Mouse (Mus musculus) hindbrain, embryonic 13.5 days (tissue): Measurements from ENCODE around the gene Nlrx1. TPM values are rescaled to one million over a fixed set of nuclear protein-coding genes. Genes with fewer than 3 reads are reported as not detected.
"Not testable (repeated sequence)": the region's sequence is repeated elsewhere in the genome, so short reads cannot be mapped to it uniquely, and the experiment has no call there.

Experiments
- ATAC-seq: fragments of 200-750 bp; cut with Nextera tagmentation; 2 replicates; pipeline ENCODE4 v1.8.0; 2017; ENCODE audit warnings: moderate TSS enrichment; ENCODE audit not compliant: low FRiP score
- H3K27ac ChIP-seq: fragments of 300-500 bp; sonication (generic); 2 replicates; pipeline ENCODE4 v1.5.1; 2015; ENCODE audit warnings: inconsistent platforms, mild to moderate bottlenecking, moderate library complexity
- H3K27me3 ChIP-seq: fragments of 300-500 bp; sonication (generic); 2 replicates; pipeline ENCODE4 v1.6.1; 2015; ENCODE audit warnings: mild to moderate bottlenecking, inconsistent platforms
- H3K36me3 ChIP-seq: fragments of 300-500 bp; sonication (generic); 2 replicates; pipeline ENCODE4 v1.6.1; 2015; ENCODE audit warnings: mild to moderate bottlenecking, inconsistent platforms
- H3K4me1 ChIP-seq: fragments of 300-500 bp; sonication (generic); replicated peaks from 2 replicates; pipeline ENCODE4 v1.6.1; 2015; ENCODE audit warnings: inconsistent platforms
- H3K4me2 ChIP-seq: fragments of 300-500 bp; sonication (generic); 2 replicates; pipeline ENCODE4 v1.6.1; 2015; ENCODE audit warnings: inconsistent platforms, mild to moderate bottlenecking, moderate library complexity
- H3K4me3 ChIP-seq: fragments of 300-500 bp; sonication (generic); 2 replicates; pipeline ENCODE4 v1.5.1; 2015; ENCODE audit warnings: mild to moderate bottlenecking, inconsistent platforms
- H3K9ac ChIP-seq: fragments of 300-500 bp; sonication (generic); 2 replicates; pipeline ENCODE4 v1.6.1; 2015; ENCODE audit warnings: mild to moderate bottlenecking, inconsistent platforms
- H3K9me3 ChIP-seq: fragments of 300-500 bp; sonication (generic); 2 replicates; pipeline ENCODE4 v1.6.1; 2016; ENCODE audit warnings: inconsistent platforms
- WGBS: fragments of 180-500 bp; shearing (Covaris S2); methylation state at CpG from one replicate; pipeline ENCODE4 v1.1.7; 2015; 5-methylcytosine and 5-hydroxymethylcytosine counted together
- polyA plus RNA-seq: library from polyadenylated mRNA; unstranded; fragments of >200 nt; fragmentation: Nextera tagmentation; extraction: Ambion mirVana; gene quantifications from 2 replicates; pipeline ENCODE4 v1.2.1, GENCODE M21; 2015

Gene Nlrx1
- polyA plus RNA-seq, result 4.4 TPM in 2 replicates

DNA sequence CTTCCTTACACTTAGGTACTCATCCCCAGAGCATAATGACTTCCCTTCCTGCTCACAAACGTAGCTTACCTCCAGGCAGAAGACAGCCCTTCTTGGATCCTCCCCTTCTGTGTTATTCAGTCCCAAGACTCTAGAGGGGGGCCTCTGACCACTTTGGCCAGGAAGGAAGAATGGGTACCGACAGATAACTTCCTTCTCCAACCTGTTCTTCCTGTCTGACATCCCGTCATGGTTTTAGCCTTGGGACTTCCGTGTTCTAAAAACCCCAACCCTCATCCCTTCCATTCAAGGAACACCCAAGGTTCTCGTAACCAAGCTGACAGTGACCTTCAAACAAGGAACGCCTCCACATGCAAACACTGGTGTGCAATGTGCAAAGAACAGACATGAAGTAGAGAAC lies at the start of gene Nlrx1:
Nlrx1 (minus strand) TSS at position 168 of the 400 bp plus-strand sequence.
- Histone ChIP-seq H3K9ac (peak within 1 kb of the TSS; percentile 78), H3K27ac (peak within 1 kb of the TSS; percentile 64), H3K36me3 (peaks cover 6% of the 10 kb centered on the region), H3K4me2 (peak within 1 kb of the TSS; percentile 58), H3K27me3 (peaks cover 7% of the 10 kb centered on the region), H3K9me3 (no peaks in the 10 kb centered on the region), H3K4me3 (peak within 1 kb of the TSS; percentile 40), H3K4me1 (peaks cover 24% of the 10 kb centered on the region)
- WGBS, result 87% methylated on average over 6 of the region's 6 CpGs
- no peak; the same call in 1 of the 2 replicates for ATAC-seq

DNA sequence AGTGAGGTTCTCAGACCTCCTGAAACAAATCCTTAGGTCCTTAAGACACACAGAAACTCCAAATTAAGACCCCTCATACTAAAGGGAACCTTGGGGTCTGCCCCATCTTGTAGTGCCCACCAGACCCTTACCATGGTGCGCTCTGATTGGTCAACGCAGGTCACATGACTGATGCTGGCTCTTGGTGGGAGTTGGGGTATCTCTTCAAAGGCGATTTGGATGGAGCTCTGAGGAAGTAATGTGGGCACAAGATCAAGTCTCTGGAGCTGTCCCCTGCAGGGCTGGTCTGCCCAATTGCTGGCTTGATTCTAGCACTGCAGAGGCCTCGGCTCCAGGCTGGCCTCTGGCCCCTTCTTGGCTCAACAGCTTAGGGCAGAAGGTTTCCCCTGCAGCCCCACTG lies 49.1 kb upstream of the Nlrx1 start:
- Histone ChIP-seq H3K27ac (no peak overlapping the region), H3K4me3 (no peak overlapping the region), H3K36me3 (peaks cover 50% of the 10 kb centered on the region), H3K4me2 (peak overlapping the region; percentile 94), H3K9me3 (no peaks in the 10 kb centered on the region), H3K9ac (peak overlapping the region; percentile 98; the same call in 1 of the 2 replicates), H3K4me1 (peaks cover 47% of the 10 kb centered on the region), H3K27me3 (no peaks in the 10 kb centered on the region)
- WGBS, result 73% methylated on average over 4 of the region's 4 CpGs
- ATAC-seq, result no peak

DNA sequence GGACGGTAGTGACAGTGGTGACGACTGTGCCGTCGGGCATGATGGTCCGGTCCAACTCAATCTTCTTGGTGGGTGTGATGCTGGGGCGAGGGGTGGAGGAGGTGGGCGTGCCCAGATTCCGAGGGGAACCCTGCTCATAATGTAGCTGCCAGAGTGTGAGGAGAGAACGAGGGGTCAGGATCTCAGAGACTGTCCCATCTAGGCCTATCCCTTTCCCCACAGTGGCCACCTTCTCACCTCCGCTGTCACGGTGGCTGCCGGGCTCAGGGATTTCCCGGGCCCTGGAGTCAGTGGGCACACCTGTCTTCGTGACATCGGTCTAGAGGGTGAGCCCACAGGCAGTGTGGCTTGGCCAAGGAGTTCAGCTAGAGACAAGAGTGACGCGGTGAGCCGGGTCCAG lies 46.5 kb upstream of the Nlrx1 start:
- Histone ChIP-seq H3K4me3 (no peak overlapping the region), H3K4me2 (no peak overlapping the region), H3K9ac (0 out of 2 replicates have a peak overlapping the region, but pooled peaks have one; percentile 19), H3K27me3 (no peaks in the 10 kb centered on the region), H3K36me3 (peaks cover 65% of the 10 kb centered on the region), H3K9me3 (no peaks in the 10 kb centered on the region), H3K4me1 (peaks cover 48% of the 10 kb centered on the region), H3K27ac (no peak overlapping the region)
- WGBS, result 95% methylated on average over 18 of the region's 18 CpGs
- ATAC-seq, result no peak

DNA sequence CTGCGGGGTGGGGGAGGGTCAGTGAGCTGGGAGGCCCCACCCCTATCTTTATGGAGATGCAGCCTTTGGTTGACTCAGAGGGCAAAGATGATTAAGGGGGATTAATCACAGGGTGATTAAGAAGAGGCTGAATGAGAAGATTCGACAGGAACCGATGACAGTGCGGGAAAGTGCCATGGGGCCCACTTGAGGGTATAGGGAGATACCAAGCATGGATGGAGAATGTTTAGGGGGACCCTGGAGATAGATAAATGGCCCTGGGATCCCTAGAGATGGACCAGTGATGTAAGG lies 45.8 kb upstream of the Nlrx1 start:
- Histone ChIP-seq H3K27ac (no peak overlapping the region), H3K9ac (no peak overlapping the region; the same call in 1 of the 2 replicates), H3K27me3 (no peaks in the 10 kb centered on the region), H3K36me3 (peaks cover 65% of the 10 kb centered on the region), H3K9me3 (no peaks in the 10 kb centered on the region), H3K4me2 (no peak overlapping the region), H3K4me1 (peaks cover 46% of the 10 kb centered on the region), H3K4me3 (no peak overlapping the region)
- 73% methylated on average over 4 of the region's 4 CpGs for WGBS
- ATAC-seq, result no peak

DNA sequence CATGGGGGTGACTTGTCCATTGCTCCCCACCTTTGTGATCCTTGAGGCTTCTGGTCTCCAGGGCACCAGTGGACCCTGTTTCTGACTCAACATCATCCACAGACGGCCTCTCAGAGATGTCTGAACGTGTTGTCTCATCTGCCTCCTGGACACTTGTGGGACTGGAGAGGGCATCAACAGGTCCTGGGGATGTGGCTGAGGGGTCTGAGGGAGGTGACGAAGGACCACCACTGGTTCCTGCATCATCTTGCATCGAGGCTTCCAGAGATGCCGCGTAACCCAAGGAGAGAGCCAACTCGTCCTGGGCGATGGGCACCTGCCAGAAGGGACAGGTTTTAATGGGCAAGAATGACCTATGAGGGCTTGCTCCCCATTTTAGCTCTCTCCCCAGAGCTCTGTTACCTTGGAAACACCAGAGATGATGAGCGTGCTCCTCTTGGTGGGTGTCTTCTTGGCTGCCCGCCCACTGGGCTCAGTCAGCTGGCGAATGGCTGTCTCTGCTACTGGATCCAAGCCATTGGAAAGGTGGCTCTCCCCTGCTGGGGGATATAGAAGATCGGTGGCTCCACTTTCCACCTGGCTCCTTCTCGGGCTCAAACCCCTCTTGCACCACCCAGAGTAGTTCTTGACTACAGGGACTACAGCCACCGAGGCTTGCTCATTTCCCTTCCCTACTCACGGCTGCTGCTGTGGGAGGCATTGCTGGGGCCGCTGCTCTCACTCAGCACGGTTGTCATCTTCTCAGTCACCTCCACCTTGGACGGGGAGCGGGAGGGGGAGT lies 45.3 kb upstream of the Nlrx1 start:
- H3K9ac ChIP-seq, result no peak overlapping the region; the same call in 1 of the 2 replicates
- no peak overlapping the region for H3K27ac ChIP-seq
- no peaks in the 10 kb centered on the region for H3K27me3 ChIP-seq
- no peak overlapping the region for H3K4me3 ChIP-seq
- peaks cover 65% of the 10 kb centered on the region for H3K36me3 ChIP-seq
- WGBS, result 72% methylated on average over 19 of the region's 19 CpGs
- no peak overlapping the region for H3K4me2 ChIP-seq
- ATAC-seq, result no peak
- no peaks in the 10 kb centered on the region for H3K9me3 ChIP-seq
- H3K4me1 ChIP-seq, result peaks cover 41% of the 10 kb centered on the region

DNA sequence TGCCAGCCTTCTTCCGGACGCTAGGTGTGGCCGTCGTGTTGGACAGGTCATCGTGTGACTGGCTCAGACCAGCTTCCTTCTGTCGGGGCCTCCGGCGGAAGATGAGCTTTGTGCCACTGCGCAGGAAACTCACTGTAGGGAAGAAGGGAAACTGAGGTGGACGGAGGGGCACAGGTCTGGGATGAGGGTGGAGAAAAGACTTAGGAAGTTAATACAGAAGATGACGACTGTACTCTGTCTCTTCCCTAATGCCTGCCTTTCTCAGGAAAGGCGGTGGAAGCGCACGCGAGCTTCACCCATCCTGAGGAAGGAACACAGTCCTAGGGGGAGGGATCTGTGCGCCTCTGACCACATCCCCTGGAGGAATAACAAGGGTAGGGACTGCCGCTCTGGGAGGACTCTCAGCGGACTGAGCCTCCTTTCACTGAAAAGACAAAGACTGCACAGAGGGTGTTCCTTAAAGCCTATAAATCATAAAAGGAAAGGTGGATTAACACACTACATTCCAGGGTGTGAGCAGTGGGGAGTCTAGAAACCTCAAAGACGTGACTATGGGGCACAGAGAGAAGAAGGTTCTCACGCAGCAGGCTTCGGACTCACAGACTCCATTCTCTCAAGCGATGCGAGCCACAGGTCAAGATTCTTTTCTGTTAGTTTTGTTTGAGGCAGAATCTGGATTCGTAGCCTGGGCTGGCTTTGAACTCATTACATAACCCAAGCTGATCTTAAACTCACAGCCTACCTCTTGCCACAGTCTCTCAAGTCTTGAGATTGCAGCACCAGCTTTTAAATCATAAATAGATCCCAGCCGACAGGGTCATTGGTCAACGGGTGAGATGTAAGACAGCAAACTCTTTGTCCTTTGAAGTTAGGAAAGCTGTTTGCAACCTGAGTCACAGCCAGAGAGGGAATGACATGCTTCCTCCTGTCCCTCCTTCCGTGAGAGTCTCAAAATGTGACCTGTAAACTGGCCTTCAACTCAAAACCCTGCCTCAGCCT lies 43.0 kb upstream of the Nlrx1 start:
- no peak overlapping the region for H3K4me2 ChIP-seq
- 0 out of 2 replicates have a peak, but pooled peaks have one; percentile 12 for ATAC-seq
- peak overlapping the region; percentile 49; the same call in 1 of the 2 replicates for H3K9ac ChIP-seq
- H3K4me3 ChIP-seq, result no peak overlapping the region
- H3K36me3 ChIP-seq, result peaks cover 55% of the 10 kb centered on the region
- no peaks in the 10 kb centered on the region for H3K27me3 ChIP-seq
- 8% methylated on average over 27 of the region's 27 CpGs for WGBS
- H3K27ac ChIP-seq, result 0 out of 2 replicates have a peak overlapping the region, but pooled peaks have one; percentile 6
- H3K4me1 ChIP-seq, result peaks cover 19% of the 10 kb centered on the region; the same call in 1 of the 2 replicates
- H3K9me3 ChIP-seq, result no peaks in the 10 kb centered on the region

DNA sequence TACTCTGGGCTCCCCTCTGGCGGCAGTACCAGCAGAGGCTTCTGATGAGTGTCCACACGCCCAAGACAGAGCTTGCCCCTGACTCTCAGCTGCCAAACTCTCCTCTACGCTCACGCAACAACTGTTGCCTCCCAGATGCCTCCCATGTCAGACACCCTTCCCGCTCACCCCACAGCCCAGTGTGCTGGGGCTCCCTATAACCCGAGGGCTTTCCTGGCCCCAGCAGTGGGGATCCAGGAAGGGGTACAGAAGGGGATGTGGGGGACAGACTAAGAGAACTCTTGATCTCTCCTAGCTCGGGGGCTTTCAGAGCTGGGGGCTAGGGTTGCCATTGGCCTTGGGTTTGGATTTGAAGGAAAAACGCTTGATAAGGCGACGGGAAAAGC lies 42.3 kb upstream of the Nlrx1 start:
- WGBS, result 27% methylated on average over 10 of the region's 10 CpGs
- ATAC-seq, result no peak
- Histone ChIP-seq H3K4me1 (peaks cover 19% of the 10 kb centered on the region; the same call in 1 of the 2 replicates), H3K9ac (0 out of 2 replicates have a peak overlapping the region, but pooled peaks have one; percentile 49), H3K27me3 (no peaks in the 10 kb centered on the region), H3K9me3 (no peaks in the 10 kb centered on the region), H3K4me2 (no peak overlapping the region), H3K4me3 (no peak overlapping the region), H3K27ac (no peak overlapping the region), H3K36me3 (peaks cover 48% of the 10 kb centered on the region)

DNA sequence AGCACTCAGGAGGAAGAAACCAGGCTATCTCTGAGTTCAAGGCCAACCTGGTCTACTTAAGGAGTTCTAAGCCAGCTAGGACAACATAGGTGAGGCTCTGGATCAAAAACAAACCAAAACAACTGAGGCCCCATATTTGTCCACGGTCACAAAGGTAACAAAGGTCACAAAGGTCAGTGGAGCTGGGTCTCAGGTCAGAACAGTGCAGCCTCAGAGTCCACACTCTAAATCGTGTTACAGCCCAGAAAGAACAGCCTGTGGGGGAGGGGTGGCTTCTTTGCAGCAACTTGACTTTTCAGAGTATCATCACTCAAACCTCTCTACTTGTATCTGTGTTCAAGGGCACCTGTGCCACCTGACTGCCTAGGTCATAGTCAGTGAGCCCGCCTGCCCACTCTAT lies 41.4 kb upstream of the Nlrx1 start:
- Histone ChIP-seq H3K36me3 (peaks cover 38% of the 10 kb centered on the region), H3K9me3 (no peaks in the 10 kb centered on the region), H3K27me3 (no peaks in the 10 kb centered on the region), H3K4me3 (no peak overlapping the region), H3K4me1 (peaks cover 22% of the 10 kb centered on the region), H3K4me2 (no peak overlapping the region), H3K27ac (no peak overlapping the region), H3K9ac (no peak overlapping the region)
- WGBS, result 70% methylated on average over 3 of the region's 3 CpGs
- no peak for ATAC-seq

DNA sequence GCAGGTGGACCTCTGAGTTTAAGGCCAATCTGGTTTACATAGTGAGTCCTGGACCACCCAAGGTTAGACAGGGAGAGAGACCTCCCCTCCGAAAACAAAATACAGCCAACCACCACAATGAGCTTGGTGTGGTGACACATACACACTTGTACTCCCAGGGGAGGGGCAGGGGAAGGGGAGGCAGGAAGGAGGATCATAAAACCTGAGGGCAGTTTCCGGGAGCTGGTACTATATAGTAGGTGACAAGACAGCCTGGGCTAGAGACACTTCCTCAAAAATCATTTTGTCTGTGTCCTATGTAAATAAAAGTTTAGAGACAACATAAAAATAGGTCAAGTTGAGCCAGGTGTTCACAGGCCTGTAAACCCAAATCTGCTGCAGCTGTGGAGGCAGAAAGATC lies 38.8 kb upstream of the Nlrx1 start:
- Histone ChIP-seq H3K9ac (no peak overlapping the region), H3K4me2 (no peak overlapping the region), H3K4me1 (peaks cover 31% of the 10 kb centered on the region), H3K4me3 (no peak overlapping the region), H3K27ac (no peak overlapping the region), H3K27me3 (no peaks in the 10 kb centered on the region), H3K9me3 (no peaks in the 10 kb centered on the region), H3K36me3 (peaks cover 17% of the 10 kb centered on the region)
- ATAC-seq, result no peak
- 94% methylated on average over 2 of the region's 2 CpGs for WGBS

DNA sequence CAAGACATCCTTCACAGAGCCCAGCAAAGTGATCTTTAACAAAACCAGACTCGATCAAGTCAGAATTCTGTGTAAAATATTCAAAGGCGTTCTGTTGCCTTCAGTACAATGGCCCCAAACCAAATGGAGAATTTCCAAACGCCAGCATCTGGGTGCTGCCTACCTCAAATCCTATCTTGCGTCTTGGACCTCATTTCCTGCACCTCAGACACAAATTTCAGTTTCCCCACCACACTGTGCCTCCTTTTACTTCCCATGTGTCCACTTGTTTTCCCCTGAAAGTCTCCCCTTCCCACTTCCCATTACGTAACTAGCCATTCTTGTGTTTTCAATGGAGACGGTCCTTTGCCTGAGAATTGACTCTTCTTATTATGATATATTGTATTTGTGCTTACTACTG lies 38.1 kb upstream of the Nlrx1 start:
- Histone ChIP-seq H3K4me1 (peaks cover 28% of the 10 kb centered on the region), H3K9ac (no peak overlapping the region), H3K27ac (no peak overlapping the region), H3K36me3 (peaks cover 20% of the 10 kb centered on the region), H3K9me3 (no peaks in the 10 kb centered on the region), H3K27me3 (no peaks in the 10 kb centered on the region), H3K4me3 (no peak overlapping the region), H3K4me2 (no peak overlapping the region)
- no peak for ATAC-seq
- 90% methylated on average over 6 of the region's 6 CpGs for WGBS

DNA sequence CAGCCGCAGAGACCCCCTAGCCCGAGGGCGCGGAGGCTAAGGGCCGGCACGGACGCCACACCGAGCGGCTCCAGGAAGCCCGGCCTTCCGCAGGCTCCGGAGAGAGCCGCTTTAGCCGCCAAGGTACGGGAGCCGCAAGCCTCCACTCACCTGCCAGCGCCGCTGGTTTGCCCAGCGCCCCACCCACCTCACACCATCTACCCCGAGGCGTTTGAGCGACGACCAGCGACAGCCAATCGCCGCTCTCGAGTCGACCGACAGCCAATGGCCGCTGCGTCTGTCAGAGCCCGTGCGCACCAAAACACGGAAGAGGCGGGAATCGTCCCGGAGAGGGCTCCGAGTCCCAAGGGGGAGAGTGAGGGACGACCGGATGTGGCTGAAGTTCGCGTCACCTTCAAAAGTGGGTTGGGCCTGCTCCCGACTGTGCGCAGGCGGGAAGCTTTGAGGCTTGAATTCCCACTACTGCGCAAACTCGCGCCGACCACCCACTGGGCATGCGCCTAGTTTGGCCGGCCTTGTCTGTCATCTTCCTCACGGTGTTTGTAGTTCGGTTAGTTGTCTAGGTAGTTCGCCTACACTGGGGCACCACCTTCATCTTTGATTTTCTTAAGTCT lies 37.2 kb upstream of the Nlrx1 start, which contains the start of gene Hinfp:
Hinfp (minus strand) TSS at position 206 of the 614 bp plus-strand sequence.
- peaks cover 20% of the 10 kb centered on the region for H3K36me3 ChIP-seq
- no peaks in the 10 kb centered on the region for H3K9me3 ChIP-seq
- peak within 1 kb of the TSS; percentile 98 for H3K4me3 ChIP-seq
- ATAC-seq, result peak; percentile 99
- H3K27me3 ChIP-seq, result no peaks in the 10 kb centered on the region
- H3K27ac ChIP-seq, result peak within 1 kb of the TSS; percentile 88
- under 1% methylated on average over 54 of the region's 54 CpGs for WGBS
- peaks cover 21% of the 10 kb centered on the region for H3K4me1 ChIP-seq
- H3K4me2 ChIP-seq, result peak within 1 kb of the TSS; percentile 81
- peak within 1 kb of the TSS; percentile 98 for H3K9ac ChIP-seq

DNA sequence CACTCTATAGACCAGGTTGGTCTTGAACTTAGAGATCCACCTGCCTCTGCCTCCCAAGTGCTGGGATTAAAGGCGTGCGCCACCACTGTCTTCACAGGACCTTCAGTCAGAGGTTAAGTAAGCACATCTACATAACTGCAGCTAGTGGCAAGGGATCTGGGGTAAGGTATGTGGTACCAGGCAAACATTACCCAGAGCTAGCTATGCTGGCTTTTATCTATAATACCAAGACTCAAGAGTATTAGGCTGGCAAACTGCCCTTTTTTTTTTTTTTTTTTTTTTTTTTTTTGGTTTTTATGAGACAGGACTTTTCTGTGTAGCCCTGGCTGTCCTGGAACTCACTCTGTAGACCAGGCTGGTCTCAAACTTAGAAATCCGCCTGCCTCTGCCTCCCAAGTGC lies 31.6 kb upstream of the Nlrx1 start:
- not testable (repeated sequence) for H3K27ac ChIP-seq, H3K27me3 ChIP-seq, ATAC-seq, H3K4me2 ChIP-seq, H3K9ac ChIP-seq, H3K9me3 ChIP-seq, H3K4me3 ChIP-seq
- Histone ChIP-seq H3K36me3 (peaks cover 72% of the 10 kb centered on the region), H3K4me1 (peaks cover 20% of the 10 kb centered on the region)
- WGBS, result over 99% methylated on average over 3 of the region's 3 CpGs
